Mouse (Mus musculus): ENCODE measurements around the gene Srcin1. TPM values are rescaled to one million over a fixed set of nuclear protein-coding genes. Genes with fewer than 3 reads are reported as not detected.

Srcin1 gene
- polyA plus RNA-seq, 1 experiment from 2014 or later: not detected

GRCm38 (mm10) chr11:97552151-97552550, 23.8 kb downstream of the Srcin1 start:
- no peak for ATAC-seq (ENCODE audit: low read depth)

GRCm38 (mm10) chr11:97548757-97549156, 27.2 kb downstream of the Srcin1 start:
- 32% methylated on average over 8 of the region's 8 CpGs for WGBS (ENCODE audit: insufficient replicate concordance)
- Histone ChIP-seq H3K36me3 (ENCODE audit: control insufficient read depth, insufficient read depth) (no peaks in the 10 kb centered on the region), H3K9ac (ENCODE audit: low read depth, low read length) (no peak overlapping the region), H3K4me3 (ENCODE audit: low read depth, low read length) (no peak overlapping the region), H3K27me3 (ENCODE audit: control insufficient read depth, insufficient read depth, low read depth, low read length) (peaks cover 88% of the 10 kb centered on the region), H3K27ac (ENCODE audit: low read length) (no peak overlapping the region), H3K4me2 (ENCODE audit: low read depth, low read length) (no peak overlapping the region), H3K9me3 (replicated peaks; ENCODE audit: control insufficient read depth, low read length) (no peaks in the 10 kb centered on the region), H3K4me1 (ENCODE audit: control insufficient read depth, low read depth, low read length) (peaks cover 2% of the 10 kb centered on the region; the same call in 1 of the 2 replicates)
- ATAC-seq (ENCODE audit: low read depth): no peak

More at GRCm38 (mm10) chr11:97552151-97552550, 23.8 kb downstream of the Srcin1 start:
- Histone ChIP-seq H3K27me3 (ENCODE audit: control insufficient read depth, insufficient read depth, low read depth, low read length) (peaks cover 55% of the 10 kb centered on the region), H3K9me3 (replicated peaks; ENCODE audit: control insufficient read depth, low read length) (no peaks in the 10 kb centered on the region), H3K9ac (ENCODE audit: low read depth, low read length) (no peak overlapping the region), H3K36me3 (ENCODE audit: control insufficient read depth, insufficient read depth) (no peaks in the 10 kb centered on the region), H3K4me2 (ENCODE audit: low read depth, low read length) (no peak overlapping the region), H3K4me1 (ENCODE audit: control insufficient read depth, low read depth, low read length) (no peaks in the 10 kb centered on the region; the same call in 1 of the 2 replicates), H3K4me3 (ENCODE audit: low read depth, low read length) (no peak overlapping the region), H3K27ac (ENCODE audit: low read length) (no peak overlapping the region)
- 11% methylated on average over 8 of the region's 8 CpGs for WGBS (ENCODE audit: insufficient replicate concordance)

GRCm38 (mm10) chr11:97547957-97548706, 27.9 kb downstream of the Srcin1 start:
- peaks cover 2% of the 10 kb centered on the region; the same call in 1 of the 2 replicates for H3K4me1 ChIP-seq (ENCODE audit: control insufficient read depth, low read depth, low read length)
- H3K27me3 ChIP-seq (ENCODE audit: control insufficient read depth, insufficient read depth, low read depth, low read length): peaks cover 93% of the 10 kb centered on the region
- H3K9me3 ChIP-seq (replicated peaks; ENCODE audit: control insufficient read depth, low read length): no peaks in the 10 kb centered on the region
- H3K27ac ChIP-seq (ENCODE audit: low read length): no peak overlapping the region
- H3K9ac ChIP-seq (ENCODE audit: low read depth, low read length): no peak overlapping the region
- no peak for ATAC-seq (ENCODE audit: low read depth)
- WGBS (ENCODE audit: insufficient replicate concordance): 40% methylated on average over 12 of the region's 12 CpGs
- no peak overlapping the region for H3K4me2 ChIP-seq (ENCODE audit: low read depth, low read length)
- no peak overlapping the region for H3K4me3 ChIP-seq (ENCODE audit: low read depth, low read length)
- H3K36me3 ChIP-seq (ENCODE audit: control insufficient read depth, insufficient read depth): no peaks in the 10 kb centered on the region

DNA sequence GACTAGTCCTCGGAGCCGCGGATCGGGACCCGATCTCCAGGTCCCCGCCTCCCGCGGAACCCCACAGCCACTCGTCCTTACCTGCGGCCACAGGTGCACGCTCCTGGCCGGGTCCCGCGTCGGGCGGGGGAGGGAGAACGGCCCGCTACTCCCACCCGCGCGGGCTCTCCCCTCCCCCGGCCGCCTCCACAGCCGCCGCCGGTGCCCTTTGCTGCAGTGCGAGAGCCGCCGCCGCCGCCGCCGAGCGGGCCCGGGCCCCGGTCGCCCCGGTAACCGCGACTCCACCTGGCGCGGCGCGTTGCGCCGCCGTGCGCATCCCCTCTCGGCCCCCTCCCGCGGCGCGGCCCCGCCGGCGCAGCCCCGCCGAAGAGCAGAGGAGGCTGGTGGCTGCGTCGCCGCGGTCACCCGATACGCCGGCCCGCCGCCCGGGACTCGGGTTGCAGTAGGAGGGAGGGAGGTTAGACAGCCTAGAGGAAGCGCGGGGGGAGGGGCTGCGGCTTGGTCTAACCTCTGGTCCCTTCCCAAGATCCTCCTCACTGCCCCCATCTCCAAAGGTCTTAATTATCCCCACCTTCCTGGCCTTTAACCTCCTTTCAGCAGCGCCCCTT, 29.1 kb downstream of the Srcin1 start:
- no peak overlapping the region for H3K9ac ChIP-seq (ENCODE audit: low read depth, low read length)
- WGBS (ENCODE audit: insufficient replicate concordance): 0% methylated on average over 55 of the region's 73 CpGs
- H3K27me3 ChIP-seq (ENCODE audit: control insufficient read depth, insufficient read depth, low read depth, low read length): peaks cover 86% of the 10 kb centered on the region
- H3K4me3 ChIP-seq (ENCODE audit: low read depth, low read length): peak overlapping the region; percentile 52
- peak overlapping the region; percentile 67 for H3K4me2 ChIP-seq (ENCODE audit: low read depth, low read length)
- H3K27ac ChIP-seq (ENCODE audit: low read length): no peak overlapping the region
- H3K36me3 ChIP-seq (ENCODE audit: control insufficient read depth, insufficient read depth): no peaks in the 10 kb centered on the region
- no peaks in the 10 kb centered on the region for H3K9me3 ChIP-seq (replicated peaks; ENCODE audit: control insufficient read depth, low read length)
- H3K4me1 ChIP-seq (ENCODE audit: control insufficient read depth, low read depth, low read length): peaks cover 2% of the 10 kb centered on the region; the same call in 1 of the 2 replicates
- no peak for ATAC-seq (ENCODE audit: low read depth)

DNA sequence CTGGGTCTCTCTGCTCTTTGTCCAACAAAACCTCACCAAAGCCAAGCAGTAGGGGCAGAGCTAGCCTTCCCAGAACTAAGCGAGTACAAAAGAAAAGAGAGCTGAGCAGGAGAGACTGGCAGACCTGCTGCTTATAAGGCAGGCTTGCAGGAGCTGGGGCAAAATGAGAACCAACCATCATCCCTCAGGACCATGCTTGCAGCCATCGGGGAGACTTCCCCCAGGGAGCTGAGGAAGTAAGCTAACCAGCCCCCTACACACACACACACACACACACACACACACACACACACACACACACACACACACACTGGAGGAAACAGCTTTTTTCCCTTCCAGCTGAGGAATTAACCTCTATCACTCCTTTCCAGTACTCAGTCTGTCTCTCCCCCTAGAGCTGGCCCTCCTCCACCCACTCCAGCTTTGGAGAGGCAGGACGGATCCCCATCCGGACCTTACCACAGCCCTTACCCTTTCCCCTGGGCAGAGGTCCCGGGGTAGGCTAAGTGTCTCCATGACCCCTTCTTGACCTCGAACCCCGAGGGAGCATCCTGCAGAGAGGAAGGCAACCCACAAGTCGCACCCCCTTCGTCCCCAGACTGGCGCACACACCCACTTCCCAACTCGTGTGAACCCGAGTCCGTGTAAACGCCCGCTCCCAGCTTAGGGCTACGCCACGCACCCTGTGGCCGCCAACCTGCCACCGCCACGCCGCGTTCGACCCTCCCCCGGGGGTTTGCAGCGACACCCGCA, 30.0 kb downstream of the Srcin1 start:
- no peaks in the 10 kb centered on the region for H3K9me3 ChIP-seq (replicated peaks; ENCODE audit: control insufficient read depth, low read length)
- peaks cover 2% of the 10 kb centered on the region; the same call in 1 of the 2 replicates for H3K4me1 ChIP-seq (ENCODE audit: control insufficient read depth, low read depth, low read length)
- peak overlapping the region; percentile 67 for H3K4me2 ChIP-seq (ENCODE audit: low read depth, low read length)
- H3K9ac ChIP-seq (ENCODE audit: low read depth, low read length): no peak overlapping the region
- no peak for ATAC-seq (ENCODE audit: low read depth)
- 5% methylated on average over 26 of the region's 26 CpGs for WGBS (ENCODE audit: insufficient replicate concordance)
- H3K36me3 ChIP-seq (ENCODE audit: control insufficient read depth, insufficient read depth): no peaks in the 10 kb centered on the region
- no peak overlapping the region for H3K27ac ChIP-seq (ENCODE audit: low read length)
- peak overlapping the region; percentile 52 for H3K4me3 ChIP-seq (ENCODE audit: low read depth, low read length)
- H3K27me3 ChIP-seq (ENCODE audit: control insufficient read depth, insufficient read depth, low read depth, low read length): peaks cover 81% of the 10 kb centered on the region

DNA sequence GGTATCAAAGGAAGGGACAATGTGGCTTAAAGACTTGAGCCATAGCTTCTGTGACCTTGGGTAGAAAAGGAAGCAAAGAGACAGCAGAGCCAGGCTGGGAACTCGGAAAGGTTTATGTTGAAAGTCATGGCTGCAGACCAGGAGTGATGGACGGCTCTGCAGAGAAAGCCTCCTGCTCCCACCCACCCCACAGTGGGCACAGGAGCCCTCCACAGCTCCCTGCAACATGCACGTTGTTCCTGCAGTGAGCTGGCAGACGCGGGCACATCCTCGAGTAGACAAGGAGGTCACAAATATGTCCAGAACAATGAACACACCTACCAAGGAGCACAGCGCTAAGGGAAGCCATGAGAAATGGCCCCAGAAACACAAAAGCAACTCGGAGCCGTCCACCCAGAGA, 32.1 kb downstream of the Srcin1 start:
- Histone ChIP-seq H3K4me2 (ENCODE audit: low read depth, low read length) (no peak overlapping the region), H3K4me1 (ENCODE audit: control insufficient read depth, low read depth, low read length) (peaks cover 2% of the 10 kb centered on the region; the same call in 1 of the 2 replicates), H3K27ac (ENCODE audit: low read length) (no peak overlapping the region), H3K27me3 (ENCODE audit: control insufficient read depth, insufficient read depth, low read depth, low read length) (peaks cover 64% of the 10 kb centered on the region), H3K4me3 (ENCODE audit: low read depth, low read length) (no peak overlapping the region), H3K9me3 (replicated peaks; ENCODE audit: control insufficient read depth, low read length) (no peaks in the 10 kb centered on the region), H3K36me3 (ENCODE audit: control insufficient read depth, insufficient read depth) (no peaks in the 10 kb centered on the region), H3K9ac (ENCODE audit: low read depth, low read length) (no peak overlapping the region)
- no peak for ATAC-seq (ENCODE audit: low read depth)
- 64% methylated on average over 9 of the region's 9 CpGs for WGBS (ENCODE audit: insufficient replicate concordance)

DNA sequence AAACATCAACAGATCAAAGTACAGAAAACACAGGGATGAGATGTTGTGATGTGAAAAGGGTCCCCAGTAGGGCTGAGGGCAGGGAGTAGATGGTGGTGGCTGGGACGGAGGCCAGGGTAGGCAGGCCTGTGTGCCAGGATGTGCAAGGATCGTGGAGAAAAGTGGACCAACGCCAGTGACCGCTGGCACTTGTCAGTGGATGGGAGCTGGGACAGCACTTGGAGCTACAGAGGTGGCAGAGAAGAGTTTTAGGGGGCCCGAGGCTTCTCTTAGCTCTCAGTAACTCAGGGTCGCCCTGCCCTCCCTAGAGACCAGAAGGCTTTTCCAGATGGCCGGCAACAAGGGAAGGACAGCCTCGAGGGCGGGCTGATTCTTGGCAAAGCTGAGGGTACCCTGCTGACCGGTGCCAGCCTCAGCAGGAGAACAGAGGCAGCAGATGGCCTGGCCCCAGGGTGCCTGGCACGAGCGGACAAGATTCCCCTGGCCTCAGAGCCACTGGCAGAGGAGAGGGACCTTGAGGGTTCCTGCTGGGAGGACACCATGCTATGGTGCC, 32.7 kb downstream of the Srcin1 start:
- H3K9me3 ChIP-seq (replicated peaks; ENCODE audit: control insufficient read depth, low read length): no peaks in the 10 kb centered on the region
- ATAC-seq (ENCODE audit: low read depth): no peak
- H3K4me2 ChIP-seq (ENCODE audit: low read depth, low read length): no peak overlapping the region
- peaks cover 2% of the 10 kb centered on the region; the same call in 1 of the 2 replicates for H3K4me1 ChIP-seq (ENCODE audit: control insufficient read depth, low read depth, low read length)
- 51% methylated on average over 12 of the region's 12 CpGs for WGBS (ENCODE audit: insufficient replicate concordance)
- no peak overlapping the region for H3K9ac ChIP-seq (ENCODE audit: low read depth, low read length)
- H3K36me3 ChIP-seq (ENCODE audit: control insufficient read depth, insufficient read depth): no peaks in the 10 kb centered on the region
- peaks cover 59% of the 10 kb centered on the region for H3K27me3 ChIP-seq (ENCODE audit: control insufficient read depth, insufficient read depth, low read depth, low read length)
- no peak overlapping the region for H3K27ac ChIP-seq (ENCODE audit: low read length)
- H3K4me3 ChIP-seq (ENCODE audit: low read depth, low read length): no peak overlapping the region

DNA sequence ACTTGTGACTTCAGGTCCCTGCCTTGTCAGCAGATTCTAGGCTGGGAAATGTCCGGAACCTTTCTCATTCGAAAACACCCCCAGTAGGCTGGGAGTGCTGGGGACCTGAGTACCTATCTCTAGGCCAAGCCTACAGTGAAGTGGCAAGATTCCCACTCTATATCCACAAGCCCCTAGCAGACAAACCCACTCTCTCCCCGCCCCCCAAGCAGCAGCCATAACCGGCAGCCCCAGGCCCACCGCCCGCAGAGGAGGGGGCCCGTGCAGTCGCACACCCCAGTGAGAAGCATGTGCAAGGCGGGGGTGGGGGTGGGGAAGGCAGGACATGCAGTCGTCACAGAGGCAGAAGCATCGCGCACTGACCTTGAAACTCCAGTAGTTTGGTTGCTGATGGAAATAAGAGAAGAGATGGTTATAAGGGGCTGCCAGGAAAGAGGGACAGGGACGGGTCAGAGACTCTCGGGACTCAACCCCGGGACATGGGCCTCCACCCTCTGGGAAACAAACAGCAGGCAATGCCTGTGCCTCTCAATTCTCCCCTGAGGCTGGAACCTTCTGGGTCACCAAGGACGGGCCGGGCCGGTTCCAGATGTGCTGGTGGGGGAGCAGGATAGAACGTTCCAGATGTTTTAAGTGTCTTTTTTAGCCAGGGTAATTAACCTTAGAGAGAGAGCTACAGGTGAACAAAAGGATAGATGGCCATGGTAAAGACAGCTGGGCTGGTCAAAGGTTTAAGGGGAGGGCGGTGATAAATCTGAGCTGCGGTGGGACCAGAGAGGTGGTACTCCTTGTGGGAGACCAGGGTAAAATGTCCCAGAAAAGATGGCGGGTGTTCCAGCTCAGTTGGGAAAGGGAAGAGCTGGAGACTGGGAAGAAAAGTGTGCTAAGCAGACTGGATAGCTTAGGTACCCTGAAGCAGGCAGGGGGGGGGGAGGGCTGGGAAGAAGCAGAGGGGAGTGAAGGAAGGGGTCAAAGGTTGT, 33.5 kb downstream of the Srcin1 start:
- Histone ChIP-seq H3K36me3 (ENCODE audit: control insufficient read depth, insufficient read depth) (no peaks in the 10 kb centered on the region), H3K4me1 (ENCODE audit: control insufficient read depth, low read depth, low read length) (peaks cover 2% of the 10 kb centered on the region; the same call in 1 of the 2 replicates), H3K4me3 (ENCODE audit: low read depth, low read length) (no peak overlapping the region), H3K4me2 (ENCODE audit: low read depth, low read length) (no peak overlapping the region), H3K27me3 (ENCODE audit: control insufficient read depth, insufficient read depth, low read depth, low read length) (peaks cover 59% of the 10 kb centered on the region), H3K9ac (ENCODE audit: low read depth, low read length) (no peak overlapping the region), H3K27ac (ENCODE audit: low read length) (no peak overlapping the region), H3K9me3 (replicated peaks; ENCODE audit: control insufficient read depth, low read length) (no peaks in the 10 kb centered on the region)
- ATAC-seq (ENCODE audit: low read depth): no peak
- WGBS (ENCODE audit: insufficient replicate concordance): 72% methylated on average over 22 of the region's 22 CpGs
